Mouse (Mus musculus) forelimb bud, embryonic 11.5 days (tissue): ENCODE data around the gene Adcy1.

Experiments
- DNase-seq: peaks from one replicate; pipeline ENCODE4 v3.0.0-alpha.2; 2012; ENCODE audit warnings: low read depth, low spot score

Adcy1 gene

GRCm38 (mm10) chr11:7063001-7063584 lies at the start of gene Adcy1:
Gene Adcy1, plus strand, starts transcription at chr11:7063489.
- DNase-seq = no peak

- DNase-seq = no peak
Observed at GRCm38 (mm10) chr11:7016907-7017306, 46.4 kb upstream of the Adcy1 start.

- no peak for DNase-seq
Observed at GRCm38 (mm10) chr11:7018078-7018477, 45.2 kb upstream of the Adcy1 start.

GRCm38 (mm10) chr11:7019006-7019525 lies 44.2 kb upstream of the Adcy1 start:
- no peak for DNase-seq

GRCm38 (mm10) chr11:7033063-7033462 lies 30.2 kb upstream of the Adcy1 start:
- no peak for DNase-seq

GRCm38 (mm10) chr11:7039722-7040121 lies 23.6 kb upstream of the Adcy1 start:
- no peak for DNase-seq

- no peak for DNase-seq
Observed at GRCm38 (mm10) chr11:7040801-7041200, 22.5 kb upstream of the Adcy1 start.

- DNase-seq = no peak
Observed at GRCm38 (mm10) chr11:7047176-7047575, 16.1 kb upstream of the Adcy1 start.

- no peak for DNase-seq
Observed at GRCm38 (mm10) chr11:7047584-7047983, 15.7 kb upstream of the Adcy1 start.

- DNase-seq = no peak
Observed at GRCm38 (mm10) chr11:7053710-7054109, 9.6 kb upstream of the Adcy1 start.

GRCm38 (mm10) chr11:7054662-7055265 lies 8.5 kb upstream of the Adcy1 start:
- no peak for DNase-seq

GRCm38 (mm10) chr11:7055455-7056017 lies 7.8 kb upstream of the Adcy1 start:
- no peak for DNase-seq

- DNase-seq = no peak
Observed at GRCm38 (mm10) chr11:7056121-7056520, 7.2 kb upstream of the Adcy1 start.

GRCm38 (mm10) chr11:7057781-7058180 lies 5.5 kb upstream of the Adcy1 start:
- DNase-seq = no peak

- DNase-seq = no peak
Observed at GRCm38 (mm10) chr11:7061961-7062360, 1.3 kb upstream of the Adcy1 start.

- DNase-seq = no peak
Observed at GRCm38 (mm10) chr11:7062566-7062965, 723 bp upstream of the Adcy1 start.

GRCm38 (mm10) chr11:7063681-7064267 lies 485 bp downstream of the Adcy1 start:
- DNase-seq = no peak

- DNase-seq = no peak
Observed at GRCm38 (mm10) chr11:7064484-7065185, 1.3 kb downstream of the Adcy1 start.

- no peak for DNase-seq
Observed at GRCm38 (mm10) chr11:7065388-7065787, 2.1 kb downstream of the Adcy1 start.

- DNase-seq = no peak
Observed at GRCm38 (mm10) chr11:7065876-7066275, 2.6 kb downstream of the Adcy1 start.

GRCm38 (mm10) chr11:7067263-7067662 lies 4.0 kb downstream of the Adcy1 start:
- no peak for DNase-seq
